Mouse (Mus musculus) spleen, postnatal 36 days (tissue): ENCODE data around the gene Sncb.
"Not testable (repeated sequence)": the region's sequence is repeated elsewhere in the genome, so short reads cannot be mapped to it uniquely, and the experiment has no call there.

Source experiments
- DNase-seq, 2 experiments: peaks; one replicate each; pipeline ENCODE4 v3.0.0; 2022; ENCODE audit warnings: low spot score in 2 of 2, mixed read lengths in 1 of 2

Gene Sncb

GRCm38 (mm10) chr13:54766192-54766768 is at the start of gene Sncb:
Gene Sncb, minus strand, starts transcription at chr13:54766595.
- peak; percentile 17 to 32 for DNase-seq

- DNase-seq, result no peak
Observed at GRCm38 (mm10) chr13:54813381-54813780, 47.0 kb upstream of the Sncb start.

- no peak for DNase-seq
Observed at GRCm38 (mm10) chr13:54811476-54811875, 45.1 kb upstream of the Sncb start.

GRCm38 (mm10) chr13:54808067-54808466 is 41.7 kb upstream of the Sncb start:
- DNase-seq, result no peak

- DNase-seq, result no peak
Observed at GRCm38 (mm10) chr13:54806434-54806976, 40.1 kb upstream of the Sncb start.

- no peak for DNase-seq
Observed at GRCm38 (mm10) chr13:54805134-54805838, 38.9 kb upstream of the Sncb start.

GRCm38 (mm10) chr13:54803010-54803409 is 36.6 kb upstream of the Sncb start:
- no peak for DNase-seq

- DNase-seq, result no peak
Observed at GRCm38 (mm10) chr13:54800206-54800605, 33.8 kb upstream of the Sncb start.

- DNase-seq, result peak; percentile 24 to 47
Observed at GRCm38 (mm10) chr13:54799701-54800100, 33.3 kb upstream of the Sncb start.

- no peak for DNase-seq
Observed at GRCm38 (mm10) chr13:54798740-54799139, 32.3 kb upstream of the Sncb start.

- DNase-seq, result no peak
Observed at GRCm38 (mm10) chr13:54797861-54798643, 31.7 kb upstream of the Sncb start.

- peak in 1 of 2 experiments; percentile 12 for DNase-seq
Observed at GRCm38 (mm10) chr13:54797356-54797755, 31.0 kb upstream of the Sncb start.

GRCm38 (mm10) chr13:54794843-54795242 is 28.4 kb upstream of the Sncb start:
- no peak for DNase-seq

- no peak for DNase-seq
Observed at GRCm38 (mm10) chr13:54794002-54794577, 27.7 kb upstream of the Sncb start.

- DNase-seq, result no peak
Observed at GRCm38 (mm10) chr13:54792259-54793230, 26.1 kb upstream of the Sncb start.

- no peak for DNase-seq
Observed at GRCm38 (mm10) chr13:54789561-54790397, 23.4 kb upstream of the Sncb start.

GRCm38 (mm10) chr13:54788740-54789560 is 22.6 kb upstream of the Sncb start, which contains the start of gene Tspan17:
Gene Tspan17, plus strand, starts transcription at chr13:54789377.
- DNase-seq, result peak; percentile 90 to 91

- not testable (repeated sequence) for DNase-seq
Observed at GRCm38 (mm10) chr13:54787591-54787990, 21.2 kb upstream of the Sncb start.

- no peak for DNase-seq
Observed at GRCm38 (mm10) chr13:54783698-54784097, 17.3 kb upstream of the Sncb start, which contains the start of gene Eif4e1b. Gene Eif4e1b, plus strand, starts transcription at chr13:54783998.
